Mouse (Mus musculus) heart, embryonic 10.5 days (tissue): Measurements from ENCODE around the gene Fbln2. TPM values are rescaled to one million over a fixed set of nuclear protein-coding genes. Genes with fewer than 3 reads are reported as not detected.

Experiments used
- DNase-seq: peaks from one replicate; pipeline ENCODE4 v3.0.0-alpha.2; 2017; ENCODE audit warnings: low spot score
- H3K27ac ChIP-seq: fragments of 300-500 bp; sonication (generic); 2 replicates; pipeline ENCODE4 v1.5.1; 2016; ENCODE audit warnings: mild to moderate bottlenecking
- H3K27me3 ChIP-seq: fragments of 300-500 bp; sonication (generic); 2 replicates; pipeline ENCODE4 v1.6.1; 2016; ENCODE audit warnings: mild to moderate bottlenecking; ENCODE audit not compliant: poor library complexity, insufficient read depth, severe bottlenecking
- H3K36me3 ChIP-seq: fragments of 300-500 bp; sonication (generic); 2 replicates; pipeline ENCODE4 v1.6.1; 2016; ENCODE audit warnings: mild to moderate bottlenecking, moderate library complexity
- H3K4me1 ChIP-seq: fragments of 300-500 bp; sonication (generic); 2 replicates; pipeline ENCODE4 v1.6.1; 2016; ENCODE audit warnings: mild to moderate bottlenecking
- H3K4me3 ChIP-seq: fragments of 300-500 bp; sonication (generic); 2 replicates; pipeline ENCODE4 v1.5.1; 2016; ENCODE audit warnings: mild to moderate bottlenecking, moderate library complexity
- H3K9me3 ChIP-seq: fragments of 300-500 bp; sonication (generic); 2 replicates; pipeline ENCODE4 v1.6.1; 2016; ENCODE audit warnings: mild to moderate bottlenecking, moderate library complexity
- WGBS: fragments of 180-500 bp; shearing (Covaris S2); methylation state at CpG from one replicate; pipeline ENCODE4 v1.1.7; 2016; 5-methylcytosine and 5-hydroxymethylcytosine counted together
- polyA plus RNA-seq: library from polyadenylated mRNA; unstranded; fragments of >200 nt; fragmentation: Nextera tagmentation; extraction: Ambion mirVana; gene quantifications from 2 replicates; pipeline ENCODE4 v1.2.1, GENCODE M21; 2016

Fbln2 gene
- polyA plus RNA-seq, 1 experiment from 2014 or later = 99.3 TPM

DNA sequence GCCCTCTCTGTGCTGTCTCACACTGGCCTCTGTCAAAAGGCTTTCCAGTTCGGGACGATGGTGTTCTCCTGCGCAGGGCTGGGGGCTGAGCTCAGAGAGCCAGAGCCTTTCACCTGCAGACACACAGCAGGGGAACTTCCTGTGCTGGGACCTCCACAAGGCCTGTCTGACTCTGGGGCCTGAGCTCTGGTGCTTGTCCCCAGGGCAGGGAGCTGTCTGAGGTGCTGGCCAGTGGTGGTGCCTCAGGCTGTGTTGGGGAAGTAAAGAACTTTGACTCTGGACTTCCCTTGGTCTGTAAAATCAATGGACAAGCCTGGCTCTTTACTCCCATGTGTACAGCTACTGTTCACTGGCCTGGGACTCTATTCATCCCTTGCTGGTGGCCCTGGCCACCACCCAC, 8.8 kb downstream of the Fbln2 start:
- Histone ChIP-seq H3K36me3 (no peaks in the 10 kb centered on the region), H3K4me1 (peaks cover 13% of the 10 kb centered on the region), H3K27ac (no peak overlapping the region), H3K4me3 (no peak overlapping the region), H3K9me3 (no peaks in the 10 kb centered on the region), H3K27me3 (peaks cover 48% of the 10 kb centered on the region)
- peak; percentile 85 for DNase-seq
- 5% methylated on average over 3 of the region's 3 CpGs for WGBS

DNA sequence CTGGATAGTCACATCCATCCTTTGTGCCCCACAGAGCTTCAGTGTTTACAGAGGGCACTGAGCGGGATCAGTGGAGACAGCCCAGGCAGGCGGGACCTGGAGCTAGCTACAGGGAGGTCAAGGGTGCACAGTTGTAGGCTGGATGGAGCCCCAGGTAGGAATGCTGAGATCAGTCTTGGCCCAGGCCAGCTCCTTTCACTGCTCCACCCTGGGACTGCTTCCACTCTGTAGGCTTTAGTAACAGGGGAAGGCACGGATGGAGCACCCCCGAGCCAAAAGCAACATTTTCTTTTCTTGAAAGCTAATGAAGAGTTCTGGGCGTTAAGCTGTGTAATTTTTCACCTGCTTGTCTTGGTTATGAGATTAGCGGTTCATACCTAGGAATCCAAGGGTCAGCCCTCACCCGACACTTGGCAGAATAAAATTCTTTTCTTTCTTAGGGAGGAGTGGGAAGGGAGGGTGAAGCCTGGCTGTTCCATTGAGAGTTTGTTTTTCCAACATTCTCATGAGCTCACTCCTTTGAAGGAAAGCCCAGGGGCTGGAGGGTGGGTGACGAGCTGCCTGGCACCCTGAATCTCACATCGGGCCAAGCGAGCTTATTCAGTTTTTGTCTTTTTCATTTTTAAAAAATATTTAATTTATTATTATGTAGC, 10.6 kb downstream of the Fbln2 start:
- WGBS = 76% methylated on average over 10 of the region's 10 CpGs
- H3K36me3 ChIP-seq = no peaks in the 10 kb centered on the region
- peaks cover 7% of the 10 kb centered on the region; the same call in 1 of the 2 replicates for H3K4me1 ChIP-seq
- H3K4me3 ChIP-seq = no peak overlapping the region
- H3K27me3 ChIP-seq = peaks cover 42% of the 10 kb centered on the region
- no peaks in the 10 kb centered on the region for H3K9me3 ChIP-seq
- no peak for DNase-seq
- no peak overlapping the region for H3K27ac ChIP-seq

- 53% methylated on average over 6 of the region's 6 CpGs for WGBS
- H3K4me3 ChIP-seq = no peak overlapping the region
- H3K27me3 ChIP-seq = peaks cover 43% of the 10 kb centered on the region
- H3K36me3 ChIP-seq = no peaks in the 10 kb centered on the region
- no peak overlapping the region for H3K27ac ChIP-seq
- H3K4me1 ChIP-seq = 0 out of 2 replicates have a peak, but pooled peaks cover 3% of the 10 kb centered on the region
- DNase-seq = no peak
- no peaks in the 10 kb centered on the region for H3K9me3 ChIP-seq
Observed at GRCm38 (mm10) chr6:91224939-91225338, 12.7 kb downstream of the Fbln2 start.

DNA sequence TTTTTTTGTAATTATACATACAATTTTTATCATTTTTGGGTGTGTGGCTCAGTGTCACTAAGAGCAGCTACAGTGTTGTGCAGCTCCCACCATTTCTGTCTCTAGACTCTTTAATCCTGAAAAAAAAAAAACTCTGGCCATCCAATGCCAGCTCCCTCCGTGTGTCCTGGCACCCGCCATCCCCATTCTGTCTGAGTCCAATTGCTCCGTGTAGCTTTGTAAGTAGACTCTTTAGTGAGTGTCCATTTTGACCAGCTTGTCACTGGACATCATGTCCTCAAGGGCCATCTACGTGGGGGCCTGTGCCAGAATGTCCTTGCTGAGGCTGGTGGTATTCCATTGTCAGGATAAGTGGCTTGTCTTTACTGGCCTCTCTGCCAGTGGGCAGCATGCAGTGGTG, 13.1 kb downstream of the Fbln2 start:
- 83% methylated on average over 4 of the region's 4 CpGs for WGBS
- Histone ChIP-seq H3K4me3 (no peak overlapping the region), H3K36me3 (no peaks in the 10 kb centered on the region), H3K27me3 (peaks cover 47% of the 10 kb centered on the region), H3K9me3 (no peaks in the 10 kb centered on the region), H3K27ac (no peak overlapping the region), H3K4me1 (0 out of 2 replicates have a peak, but pooled peaks cover 3% of the 10 kb centered on the region)
- no peak for DNase-seq

DNA sequence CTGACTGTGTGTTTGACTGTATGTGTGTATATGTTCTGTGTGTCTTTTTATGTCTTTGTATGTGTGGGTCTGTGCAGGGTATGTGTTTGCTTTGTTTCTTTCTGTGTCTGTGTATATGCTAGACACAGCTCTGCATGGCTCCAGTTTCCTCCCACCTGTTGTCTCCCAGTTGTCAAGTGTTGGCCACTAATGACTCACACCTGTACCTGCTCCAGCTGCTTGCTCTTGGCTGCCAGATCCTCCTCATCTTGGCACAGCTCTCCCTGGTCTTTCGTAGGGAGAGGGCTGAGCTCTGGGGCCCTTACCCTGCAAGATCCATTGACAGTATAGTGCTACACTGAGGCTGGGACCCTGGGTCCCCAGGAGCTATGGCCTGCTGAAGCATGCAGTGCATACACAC, 13.8 kb downstream of the Fbln2 start:
- H3K36me3 ChIP-seq = no peaks in the 10 kb centered on the region
- H3K27ac ChIP-seq = no peak overlapping the region
- no peak for DNase-seq
- WGBS = 91% methylated on average over 1 of the region's 1 CpGs
- no peaks in the 10 kb centered on the region for H3K9me3 ChIP-seq
- peaks cover 54% of the 10 kb centered on the region for H3K27me3 ChIP-seq
- H3K4me3 ChIP-seq = no peak overlapping the region
- 0 out of 2 replicates have a peak, but pooled peaks cover 3% of the 10 kb centered on the region for H3K4me1 ChIP-seq

DNA sequence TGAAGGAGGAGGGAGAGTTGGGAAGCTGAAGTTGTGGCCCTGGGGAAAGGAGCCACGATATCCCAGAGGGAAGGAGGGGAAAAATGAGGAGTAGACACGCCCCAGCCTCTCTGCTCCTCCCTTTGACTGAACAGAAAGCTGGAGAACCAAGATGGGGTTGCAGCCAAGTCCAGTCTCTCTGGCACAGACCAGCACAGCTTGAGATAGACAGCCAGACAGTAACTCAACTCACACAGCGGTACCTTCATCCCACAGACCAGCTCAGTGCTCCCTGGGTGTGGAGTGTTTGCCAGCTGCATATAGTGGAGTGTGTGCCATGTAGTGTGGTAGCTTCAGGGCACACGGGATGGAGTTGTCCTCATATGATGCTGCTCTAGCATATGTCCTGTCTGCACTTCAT, 16.7 kb downstream of the Fbln2 start:
- H3K36me3 ChIP-seq = no peaks in the 10 kb centered on the region; the same call in 1 of the 2 replicates
- peaks cover 57% of the 10 kb centered on the region for H3K27me3 ChIP-seq
- WGBS = 58% methylated on average over 4 of the region's 4 CpGs

DNA sequence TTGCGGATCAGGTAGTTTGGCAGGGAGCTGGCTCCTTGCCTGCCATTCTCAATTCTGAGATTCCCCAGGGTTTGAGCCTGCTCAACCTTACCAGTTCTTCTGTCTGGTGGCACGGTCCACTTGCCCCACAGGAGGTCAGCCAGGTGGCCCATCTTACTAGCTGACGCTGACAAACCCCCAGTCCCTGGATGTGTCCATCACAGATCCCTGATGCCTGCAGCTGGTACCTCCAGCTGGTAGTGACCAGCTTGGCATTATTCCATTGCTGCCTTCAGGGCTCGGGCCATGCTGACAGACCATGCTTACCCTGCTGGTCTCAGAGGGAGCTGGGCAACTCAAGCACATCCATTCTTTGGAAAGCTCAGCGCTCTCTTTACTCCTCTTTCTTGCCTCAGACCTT, 18.7 kb downstream of the Fbln2 start:
- Histone ChIP-seq H3K27ac (no peak overlapping the region), H3K4me1 (peaks cover 11% of the 10 kb centered on the region), H3K9me3 (no peaks in the 10 kb centered on the region), H3K36me3 (no peaks in the 10 kb centered on the region; the same call in 1 of the 2 replicates), H3K27me3 (peaks cover 68% of the 10 kb centered on the region), H3K4me3 (no peak overlapping the region)
- no peak for DNase-seq
- whole genome bisulfite sequencing = 76% methylated on average over 5 of the region's 5 CpGs

More for the DNA sequence above, 16.7 kb downstream of the Fbln2 start:
- H3K4me3 ChIP-seq = no peak overlapping the region
- H3K4me1 ChIP-seq = 0 out of 2 replicates have a peak, but pooled peaks cover 3% of the 10 kb centered on the region
- DNase-seq = no peak
- no peaks in the 10 kb centered on the region for H3K9me3 ChIP-seq
- H3K27ac ChIP-seq = no peak overlapping the region

GRCm38 (mm10) chr6:91231523-91231922, 19.3 kb downstream of the Fbln2 start:
- WGBS = 82% methylated on average over 4 of the region's 4 CpGs
- Histone ChIP-seq H3K36me3 (no peaks in the 10 kb centered on the region; the same call in 1 of the 2 replicates), H3K4me1 (peaks cover 17% of the 10 kb centered on the region), H3K27ac (no peak overlapping the region), H3K9me3 (no peaks in the 10 kb centered on the region), H3K4me3 (no peak overlapping the region), H3K27me3 (peaks cover 65% of the 10 kb centered on the region)
- DNase-seq = no peak

GRCm38 (mm10) chr6:91233011-91233410, 20.8 kb downstream of the Fbln2 start:
- H3K27ac ChIP-seq = no peak overlapping the region
- H3K27me3 ChIP-seq = peaks cover 76% of the 10 kb centered on the region
- peaks cover 14% of the 10 kb centered on the region for H3K4me1 ChIP-seq
- 70% methylated on average over 12 of the region's 12 CpGs for WGBS
- DNase-seq = no peak
- H3K9me3 ChIP-seq = no peaks in the 10 kb centered on the region
- H3K36me3 ChIP-seq = no peaks in the 10 kb centered on the region; the same call in 1 of the 2 replicates
- no peak overlapping the region for H3K4me3 ChIP-seq

DNA sequence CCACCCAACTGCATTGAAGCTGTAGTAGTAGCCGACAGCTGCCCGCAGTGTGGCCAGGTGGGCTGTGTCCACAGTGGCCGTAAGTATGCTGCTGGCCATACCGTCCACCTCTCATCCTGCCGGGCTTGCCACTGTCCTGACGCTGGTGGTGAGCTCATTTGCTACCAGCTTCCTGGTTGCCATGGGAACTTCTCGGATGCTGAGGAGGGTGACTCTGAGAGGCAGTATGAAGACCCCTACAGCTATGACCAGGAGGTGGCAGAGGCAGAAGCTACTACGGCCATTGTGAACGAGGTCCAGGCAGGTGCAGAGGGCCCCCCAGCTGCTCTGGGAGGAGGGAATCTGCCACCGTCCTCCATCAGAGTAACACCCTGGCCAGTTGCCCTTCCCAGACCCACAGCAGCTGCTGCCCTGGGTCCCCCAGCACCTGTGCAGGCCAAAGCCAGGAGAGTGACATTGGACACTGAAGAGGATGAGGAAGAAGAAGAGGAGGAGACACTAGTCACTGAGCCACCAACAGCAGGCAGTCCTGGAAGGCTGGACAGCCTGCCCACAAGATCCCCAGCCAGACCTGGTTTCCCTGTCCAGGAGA, 21.3 kb downstream of the Fbln2 start:
- 77% methylated on average over 10 of the region's 10 CpGs for WGBS
- Histone ChIP-seq H3K27ac (no peak overlapping the region), H3K4me1 (peaks cover 14% of the 10 kb centered on the region)

DNA sequence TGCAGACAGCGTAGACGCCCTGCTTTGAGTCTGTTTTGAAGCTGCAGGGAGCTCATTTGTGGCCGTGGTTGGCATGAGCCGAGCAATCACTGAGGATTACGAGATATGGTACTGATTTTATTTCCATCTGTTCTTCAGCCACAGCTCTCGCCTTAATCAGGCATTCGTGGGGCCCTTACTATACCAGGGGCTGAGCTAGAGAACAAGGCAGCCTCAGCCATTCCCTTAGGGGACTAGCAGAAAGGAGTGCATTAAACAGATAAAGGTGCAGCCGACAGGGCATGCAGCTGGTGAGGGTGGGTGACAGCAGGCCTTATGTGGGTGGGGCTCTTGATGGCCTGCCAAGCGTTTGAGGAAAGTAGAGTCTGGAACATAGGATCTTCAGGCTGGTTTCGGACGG, 23.8 kb downstream of the Fbln2 start:
- Histone ChIP-seq H3K27me3 (peaks cover 63% of the 10 kb centered on the region), H3K4me1 (peaks cover 14% of the 10 kb centered on the region), H3K9me3 (no peaks in the 10 kb centered on the region), H3K4me3 (no peak overlapping the region), H3K36me3 (no peaks in the 10 kb centered on the region; the same call in 1 of the 2 replicates), H3K27ac (peak overlapping the region; percentile 37)
- no peak for DNase-seq
- 62% methylated on average over 11 of the region's 11 CpGs for WGBS

More for the DNA sequence above, 21.3 kb downstream of the Fbln2 start:
- H3K4me3 ChIP-seq = no peak overlapping the region
- no peaks in the 10 kb centered on the region for H3K9me3 ChIP-seq
- no peaks in the 10 kb centered on the region; the same call in 1 of the 2 replicates for H3K36me3 ChIP-seq
- no peak for DNase-seq
- H3K27me3 ChIP-seq = peaks cover 77% of the 10 kb centered on the region

- peaks cover 14% of the 10 kb centered on the region for H3K4me1 ChIP-seq
- no peak overlapping the region for H3K4me3 ChIP-seq
- no peak for DNase-seq
- no peaks in the 10 kb centered on the region for H3K9me3 ChIP-seq
- peak overlapping the region; percentile 37 for H3K27ac ChIP-seq
- no peaks in the 10 kb centered on the region; the same call in 1 of the 2 replicates for H3K36me3 ChIP-seq
- 47% methylated on average over 6 of the region's 6 CpGs for WGBS
- peaks cover 65% of the 10 kb centered on the region for H3K27me3 ChIP-seq
Observed at GRCm38 (mm10) chr6:91236429-91236828, 24.2 kb downstream of the Fbln2 start.

DNA sequence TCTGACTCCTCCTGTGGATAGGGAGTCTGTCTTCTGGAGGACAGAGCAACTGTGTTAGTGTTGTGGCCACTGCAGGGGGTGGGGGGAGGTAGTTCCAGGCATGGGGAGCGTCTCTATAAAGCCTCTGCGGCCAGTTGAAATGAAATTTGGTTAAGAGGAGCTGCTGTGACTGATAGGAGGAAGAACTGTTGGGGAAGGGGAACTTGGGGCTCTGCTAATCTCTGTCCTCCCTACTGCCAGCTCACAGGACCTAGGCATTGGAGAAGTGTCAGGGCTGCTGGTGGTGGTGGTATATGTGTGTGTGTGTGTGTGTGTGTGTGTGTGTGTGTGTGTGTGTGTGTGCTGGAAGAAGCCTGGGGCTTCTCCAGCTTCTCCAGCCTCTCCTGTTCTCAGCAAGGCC, 25.0 kb downstream of the Fbln2 start:
- Histone ChIP-seq H3K27ac (no peak overlapping the region; the same call in 1 of the 2 replicates), H3K4me3 (no peak overlapping the region), H3K27me3 (peaks cover 65% of the 10 kb centered on the region), H3K9me3 (no peaks in the 10 kb centered on the region), H3K4me1 (peaks cover 14% of the 10 kb centered on the region), H3K36me3 (no peaks in the 10 kb centered on the region; the same call in 1 of the 2 replicates)
- no peak for DNase-seq
- WGBS = 61% methylated on average over 2 of the region's 2 CpGs
